Mouse (Mus musculus): ENCODE data around the gene Hamp2. TPM values are rescaled to one million over a fixed set of nuclear protein-coding genes. Genes with fewer than 3 reads are reported as not detected.
A peak's percentile ranks its signal among the peaks of the same experiment; 100 is the strongest.

Gene Hamp2
- polyA plus RNA-seq, 2 experiments, result not detected

DNA sequence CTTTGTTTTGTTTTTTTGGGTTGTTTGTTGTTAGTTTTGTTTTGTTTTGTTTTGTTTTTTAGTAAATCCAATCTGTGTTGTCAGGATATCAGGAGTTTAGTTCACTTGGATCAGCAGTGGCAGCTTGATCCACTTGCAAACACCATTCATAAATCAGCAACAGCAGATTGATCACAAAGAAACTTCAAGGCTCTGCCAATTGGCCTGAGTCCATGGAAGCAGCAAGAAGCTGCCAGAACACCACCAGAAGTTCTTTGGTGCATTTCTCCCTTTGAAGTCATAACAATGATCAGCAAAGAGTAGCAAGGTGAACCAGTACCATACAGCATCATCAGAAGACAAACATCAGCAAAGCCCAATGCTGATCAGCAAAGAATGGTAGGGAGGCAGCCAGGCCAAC is 40.4 kb downstream of the Hamp2 start:
- no peaks in the 10 kb centered on the region for H3K36me3 ChIP-seq (replicated peaks; ENCODE audit: control insufficient read depth, insufficient read depth, low read depth)
- H3K9me3 ChIP-seq (ENCODE audit: control insufficient read depth, low read length), result no peaks in the 10 kb centered on the region
- TF ChIP-seq CTCF (IDR thresholded peaks at IDR 0.05; ENCODE audit: low read depth) (no peak), EP300 (IDR thresholded peaks at IDR 0.05; ENCODE audit: low read depth) (no peak)
- no peak overlapping the region for H3K4me2 ChIP-seq (ENCODE audit: low read depth)
- ATAC-seq (ENCODE audit: insufficient read depth), result no peak
- no peaks in the 10 kb centered on the region for H3K27me3 ChIP-seq (ENCODE audit: control insufficient read depth, insufficient read depth, low read length)
- H3K4me3 ChIP-seq (ENCODE audit: insufficient read depth in 1 of 2, low read depth in 2 of 2, low read length in 2 of 2), result no peak overlapping the region
- no peak for DNase-seq (ENCODE audit: low read depth in 3 of 3, low spot score in 3 of 3)
- H3K9ac ChIP-seq (replicated peaks), result no peak overlapping the region
- H3K27ac ChIP-seq, result no peak overlapping the region
- H3K4me1 ChIP-seq (replicated peaks; ENCODE audit: control insufficient read depth in 2 of 2, insufficient read depth in 2 of 2, low read length in 1 of 2), result no peaks in the 10 kb centered on the region

DNA sequence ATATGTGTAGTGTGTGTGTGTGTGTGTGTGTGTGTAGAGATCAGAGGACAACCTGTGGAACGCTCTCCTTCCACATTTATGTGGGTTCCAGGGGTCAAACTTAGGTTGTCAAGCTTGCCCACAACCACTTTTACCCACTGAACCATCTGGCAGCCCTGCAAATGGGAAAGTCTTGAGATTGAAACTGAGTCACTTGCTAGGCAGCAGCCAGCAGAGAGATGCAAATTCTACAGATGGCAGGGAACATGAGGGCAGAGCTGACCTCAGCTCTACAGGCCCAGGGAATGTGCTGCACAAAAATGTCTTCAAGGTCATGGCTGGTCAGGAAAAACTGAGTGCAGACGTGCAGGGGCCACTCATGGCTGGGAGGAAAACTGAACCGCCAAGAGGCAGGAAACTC is 43.1 kb downstream of the Hamp2 start:
- TF ChIP-seq CTCF (IDR thresholded peaks at IDR 0.05; ENCODE audit: low read depth), result no peak
- TF ChIP-seq EP300 (IDR thresholded peaks at IDR 0.05; ENCODE audit: low read depth), result no peak
- WGBS (ENCODE audit: insufficient replicate concordance), result 57% methylated on average over 3 of the region's 3 CpGs
- Histone ChIP-seq H3K9ac (replicated peaks) (no peak overlapping the region), H3K9me3 (ENCODE audit: control insufficient read depth, low read length) (no peaks in the 10 kb centered on the region), H3K36me3 (replicated peaks; ENCODE audit: control insufficient read depth, insufficient read depth, low read depth) (no peaks in the 10 kb centered on the region), H3K4me2 (ENCODE audit: low read depth) (no peak overlapping the region), H3K27ac (no peak overlapping the region), H3K4me1 (replicated peaks; ENCODE audit: control insufficient read depth in 2 of 2, insufficient read depth in 2 of 2, low read length in 1 of 2) (no peaks in the 10 kb centered on the region), H3K4me3 (ENCODE audit: insufficient read depth in 1 of 2, low read depth in 2 of 2, low read length in 2 of 2) (no peak overlapping the region), H3K27me3 (ENCODE audit: control insufficient read depth, insufficient read depth, low read length) (no peaks in the 10 kb centered on the region)
- ATAC-seq (ENCODE audit: insufficient read depth) (no peak), DNase-seq (ENCODE audit: low read depth in 3 of 3, low spot score in 3 of 3) (no peak)

DNA sequence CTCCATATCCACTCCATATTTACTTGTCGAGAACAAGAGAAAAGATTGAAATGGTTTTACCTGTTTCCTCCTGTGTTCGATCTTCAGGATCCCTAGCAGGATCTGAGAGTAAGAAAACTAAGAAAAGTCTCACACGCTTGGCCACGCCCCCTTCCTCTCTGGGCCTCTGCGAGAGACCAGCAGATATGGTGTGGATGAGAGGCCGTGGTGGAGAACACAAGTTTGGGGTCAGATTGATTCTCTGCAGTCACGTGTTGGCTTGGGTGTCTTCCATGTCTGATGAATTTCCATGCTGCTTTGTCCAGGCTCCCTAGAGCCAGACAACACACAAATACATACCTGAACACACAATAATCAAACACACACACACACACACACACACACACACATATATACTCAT is 44.3 kb downstream of the Hamp2 start, which contains the start of gene Cd22:
Gene Cd22 (minus strand): TSS at position 167 of the 400 bp plus-strand sequence.
- no peak within 1 kb of the TSS for H3K9ac ChIP-seq (replicated peaks)
- H3K4me2 ChIP-seq (ENCODE audit: low read depth), result no peak within 1 kb of the TSS
- H3K27me3 ChIP-seq (ENCODE audit: control insufficient read depth, insufficient read depth, low read length), result no peaks in the 10 kb centered on the region
- H3K4me3 ChIP-seq (ENCODE audit: insufficient read depth in 1 of 2, low read depth in 2 of 2, low read length in 2 of 2), result no peak within 1 kb of the TSS
- WGBS (ENCODE audit: insufficient replicate concordance), result 22% methylated on average over 7 of the region's 7 CpGs
- no peak within 1 kb of the TSS for H3K27ac ChIP-seq
- TF ChIP-seq EP300 (IDR thresholded peaks at IDR 0.05; ENCODE audit: low read depth) (no peak), CTCF (IDR thresholded peaks at IDR 0.05; ENCODE audit: low read depth) (no peak)
- no peak for ATAC-seq (ENCODE audit: insufficient read depth)
- no peaks in the 10 kb centered on the region for H3K9me3 ChIP-seq (ENCODE audit: control insufficient read depth, low read length)
- no peaks in the 10 kb centered on the region for H3K4me1 ChIP-seq (replicated peaks; ENCODE audit: control insufficient read depth in 2 of 2, insufficient read depth in 2 of 2, low read length in 1 of 2)
- DNase-seq (ENCODE audit: low read depth in 3 of 3, low spot score in 3 of 3), result no peak
- H3K36me3 ChIP-seq (replicated peaks; ENCODE audit: control insufficient read depth, insufficient read depth, low read depth), result no peaks in the 10 kb centered on the region

DNA sequence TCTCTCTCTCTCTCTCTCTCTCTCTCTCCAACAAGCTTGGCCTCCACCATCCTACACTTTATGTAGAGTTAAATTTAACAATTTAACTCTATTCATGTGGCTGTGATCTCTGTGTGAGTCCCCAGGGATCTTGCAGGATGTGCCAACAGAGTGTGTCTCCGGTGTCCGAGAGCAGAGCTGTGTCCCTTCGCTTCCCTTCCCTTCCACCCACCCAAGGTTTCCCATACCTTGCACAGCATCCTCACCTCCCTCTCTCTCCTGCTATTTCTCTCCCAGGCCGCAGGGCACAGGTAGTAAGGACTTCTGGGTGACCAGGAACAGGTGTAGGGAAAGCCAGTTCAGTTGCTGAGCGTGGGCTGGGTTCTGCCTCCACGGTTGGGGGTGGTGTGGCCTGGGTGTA is 45.5 kb downstream of the Hamp2 start:
- no peak for ATAC-seq (ENCODE audit: insufficient read depth)
- DNase-seq (ENCODE audit: low read depth in 3 of 3, low spot score in 3 of 3), result no peak
- no peak overlapping the region for H3K9ac ChIP-seq (replicated peaks)
- no peaks in the 10 kb centered on the region for H3K27me3 ChIP-seq (ENCODE audit: control insufficient read depth, insufficient read depth, low read length)
- no peak overlapping the region for H3K4me2 ChIP-seq (ENCODE audit: low read depth)
- no peak overlapping the region for H3K4me3 ChIP-seq (ENCODE audit: insufficient read depth in 1 of 2, low read depth in 2 of 2, low read length in 2 of 2)
- H3K9me3 ChIP-seq (ENCODE audit: control insufficient read depth, low read length), result no peaks in the 10 kb centered on the region
- TF ChIP-seq CTCF (IDR thresholded peaks at IDR 0.05; ENCODE audit: low read depth) (no peak), EP300 (IDR thresholded peaks at IDR 0.05; ENCODE audit: low read depth) (no peak)
- H3K4me1 ChIP-seq (replicated peaks; ENCODE audit: control insufficient read depth in 2 of 2, insufficient read depth in 2 of 2, low read length in 1 of 2), result no peaks in the 10 kb centered on the region
- 42% methylated on average over 6 of the region's 6 CpGs for WGBS (ENCODE audit: insufficient replicate concordance)
- H3K27ac ChIP-seq, result no peak overlapping the region
- H3K36me3 ChIP-seq (replicated peaks; ENCODE audit: control insufficient read depth, insufficient read depth, low read depth), result no peaks in the 10 kb centered on the region

DNA sequence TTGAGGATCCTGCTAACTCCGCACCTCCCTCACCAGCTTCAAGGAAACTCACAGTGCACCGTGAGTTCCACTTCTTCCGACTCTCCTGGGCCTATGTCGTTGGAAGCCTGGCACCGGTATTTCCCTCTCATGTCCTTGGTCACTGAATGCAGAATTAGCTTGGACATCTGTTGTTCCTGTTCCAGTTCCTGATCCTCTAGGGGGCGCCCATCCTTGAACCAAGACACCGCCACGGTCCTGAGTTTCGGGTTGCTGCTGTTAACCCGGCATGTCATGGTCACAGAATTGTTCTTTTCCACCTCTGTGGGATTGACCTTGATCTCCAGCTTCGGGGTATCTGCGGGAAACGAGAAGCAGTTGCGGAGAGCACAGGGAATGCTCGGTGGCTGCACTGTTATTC is 51.4 kb downstream of the Hamp2 start:
- Histone ChIP-seq H3K9me3 (ENCODE audit: control insufficient read depth, low read length) (no peaks in the 10 kb centered on the region), H3K4me2 (ENCODE audit: low read depth) (no peak overlapping the region), H3K27me3 (ENCODE audit: control insufficient read depth, insufficient read depth, low read length) (no peaks in the 10 kb centered on the region), H3K9ac (replicated peaks) (no peak overlapping the region), H3K4me1 (replicated peaks; ENCODE audit: control insufficient read depth in 2 of 2, insufficient read depth in 2 of 2, low read length in 1 of 2) (no peaks in the 10 kb centered on the region), H3K4me3 (ENCODE audit: insufficient read depth in 1 of 2, low read depth in 2 of 2, low read length in 2 of 2) (no peak overlapping the region), H3K27ac (no peak overlapping the region), H3K36me3 (replicated peaks; ENCODE audit: control insufficient read depth, insufficient read depth, low read depth) (no peaks in the 10 kb centered on the region)
- ATAC-seq (ENCODE audit: insufficient read depth), result no peak
- 13% methylated on average over 15 of the region's 15 CpGs for WGBS (ENCODE audit: insufficient replicate concordance)
- DNase-seq (ENCODE audit: low read depth in 3 of 3, low spot score in 3 of 3), result peak in 2 of 3 experiments; percentile 17 to 24
- TF ChIP-seq EP300 (IDR thresholded peaks at IDR 0.05; ENCODE audit: low read depth) (no peak), CTCF (IDR thresholded peaks at IDR 0.05; ENCODE audit: low read depth) (peak; percentile 77)

Other genes starting within 250 kb of the Hamp2 start
- 0.13 and 0.32 TPM in 2 replicates for gene 2200002J24Rik, start 225.8 kb downstream of the Hamp2 start, polyA plus RNA-seq (2012; rRNA removed)
- 1.2 and 2.0 TPM in 2 replicates for gene 2200002J24Rik, start 225.8 kb downstream of the Hamp2 start, polyA plus RNA-seq (2014; fragmentation: Nextera tagmentation; extraction: Ambion mirVana)
- 0.97 and 1.6 TPM in 2 replicates for gene Atp4a, start 212.5 kb downstream of the Hamp2 start, polyA plus RNA-seq (2012; rRNA removed)
- 0.43 and 2.1 TPM in 2 replicates for gene Atp4a, start 212.5 kb downstream of the Hamp2 start, polyA plus RNA-seq (2014; fragmentation: Nextera tagmentation; extraction: Ambion mirVana)
- gene Tmem147, start 195.1 kb downstream of the Hamp2 start, polyA plus RNA-seq (2012; rRNA removed), result 63.3 and 64.4 TPM in 2 replicates
- 110 and 117 TPM in 2 replicates for gene Tmem147, start 195.1 kb downstream of the Hamp2 start, polyA plus RNA-seq (2014; fragmentation: Nextera tagmentation; extraction: Ambion mirVana)
- gene Gapdhs, start 181.0 kb downstream of the Hamp2 start, polyA plus RNA-seq (2012; rRNA removed), result not detected in 2 replicates
- gene Gapdhs, start 181.0 kb downstream of the Hamp2 start, polyA plus RNA-seq (2014; fragmentation: Nextera tagmentation; extraction: Ambion mirVana), result not detected in 2 replicates
- 0.12 and 0.37 TPM in 2 replicates for gene Sbsn, start 173.2 kb downstream of the Hamp2 start, polyA plus RNA-seq (2012; rRNA removed)
- not detected in 2 replicates for gene Sbsn, start 173.2 kb downstream of the Hamp2 start, polyA plus RNA-seq (2014; fragmentation: Nextera tagmentation; extraction: Ambion mirVana)
- gene Dmkn, start 160.9 kb downstream of the Hamp2 start, polyA plus RNA-seq (2012; rRNA removed), result 0.23 and 0.26 TPM in 2 replicates
- gene Dmkn, start 160.9 kb downstream of the Hamp2 start, polyA plus RNA-seq (2014; fragmentation: Nextera tagmentation; extraction: Ambion mirVana), result 0.20 TPM in 1 of 2 replicates, not detected in the other
- not detected in 2 replicates for gene Krtdap, start 136.8 kb downstream of the Hamp2 start, polyA plus RNA-seq (2012; rRNA removed)
- not detected in 2 replicates for gene Krtdap, start 136.8 kb downstream of the Hamp2 start, polyA plus RNA-seq (2014; fragmentation: Nextera tagmentation; extraction: Ambion mirVana)
- gene Ffar2, start 100.9 kb downstream of the Hamp2 start, polyA plus RNA-seq (2012; rRNA removed), result 0.36 and 0.41 TPM in 2 replicates
- 0.34 and 0.43 TPM in 2 replicates for gene Ffar2, start 100.9 kb downstream of the Hamp2 start, polyA plus RNA-seq (2014; fragmentation: Nextera tagmentation; extraction: Ambion mirVana)
- gene Ffar3, start 68.5 kb downstream of the Hamp2 start, polyA plus RNA-seq (2012; rRNA removed), result not detected in 2 replicates
- not detected in 2 replicates for gene Ffar3, start 68.5 kb downstream of the Hamp2 start, polyA plus RNA-seq (2014; fragmentation: Nextera tagmentation; extraction: Ambion mirVana)
- 0.01 TPM in 1 of 2 replicates, not detected in the other for gene Ffar1, start 63.1 kb downstream of the Hamp2 start, polyA plus RNA-seq (2012; rRNA removed)
- gene Ffar1, start 63.1 kb downstream of the Hamp2 start, polyA plus RNA-seq (2014; fragmentation: Nextera tagmentation; extraction: Ambion mirVana), result not detected in 2 replicates
- gene Cd22, start 44.3 kb downstream of the Hamp2 start, polyA plus RNA-seq (2012; rRNA removed), result 0.29 and 0.36 TPM in 2 replicates
- 0.24 and 0.62 TPM in 2 replicates for gene Cd22, start 44.3 kb downstream of the Hamp2 start, polyA plus RNA-seq (2014; fragmentation: Nextera tagmentation; extraction: Ambion mirVana)
- 0.13 TPM in 2 replicates for gene Mag, start 9.8 kb downstream of the Hamp2 start, polyA plus RNA-seq (2012; rRNA removed)
- 0.11 TPM in 2 replicates for gene Mag, start 9.8 kb downstream of the Hamp2 start, polyA plus RNA-seq (2014; fragmentation: Nextera tagmentation; extraction: Ambion mirVana)
- 17.2 and 22.5 TPM in 2 replicates for gene Hamp, start 19.4 kb upstream of the Hamp2 start, polyA plus RNA-seq (2012; rRNA removed)
- gene Hamp, start 19.4 kb upstream of the Hamp2 start, polyA plus RNA-seq (2014; fragmentation: Nextera tagmentation; extraction: Ambion mirVana), result 12.0 and 29.7 TPM in 2 replicates
- gene Usf2, start 32.1 kb upstream of the Hamp2 start, polyA plus RNA-seq (2012; rRNA removed), result 34.1 and 50.6 TPM in 2 replicates
- 9.1 and 10.2 TPM in 2 replicates for gene Usf2, start 32.1 kb upstream of the Hamp2 start, polyA plus RNA-seq (2014; fragmentation: Nextera tagmentation; extraction: Ambion mirVana)
- 14.3 and 17.4 TPM in 2 replicates for gene Lsr, start 48.8 kb upstream of the Hamp2 start, polyA plus RNA-seq (2012; rRNA removed)
- 15.1 and 16.0 TPM in 2 replicates for gene Lsr, start 48.8 kb upstream of the Hamp2 start, polyA plus RNA-seq (2014; fragmentation: Nextera tagmentation; extraction: Ambion mirVana)
- 1.5 and 2.0 TPM in 2 replicates for gene Fam187b, start 49.1 kb upstream of the Hamp2 start, polyA plus RNA-seq (2012; rRNA removed)
- 2.5 and 2.6 TPM in 2 replicates for gene Fam187b, start 49.1 kb upstream of the Hamp2 start, polyA plus RNA-seq (2014; fragmentation: Nextera tagmentation; extraction: Ambion mirVana)
- 10.1 and 14.6 TPM in 2 replicates for gene Fxyd5, start 117.8 kb upstream of the Hamp2 start, polyA plus RNA-seq (2012; rRNA removed)
- 15.1 and 20.4 TPM in 2 replicates for gene Fxyd5, start 117.8 kb upstream of the Hamp2 start, polyA plus RNA-seq (2014; fragmentation: Nextera tagmentation; extraction: Ambion mirVana)
- 0.21 and 0.24 TPM in 2 replicates for gene Fxyd7, start 126.8 kb upstream of the Hamp2 start, polyA plus RNA-seq (2012; rRNA removed)
- 0.23 TPM in 1 of 2 replicates, not detected in the other for gene Fxyd7, start 126.8 kb upstream of the Hamp2 start, polyA plus RNA-seq (2014; fragmentation: Nextera tagmentation; extraction: Ambion mirVana)
- 33.0 and 50.6 TPM in 2 replicates for gene Fxyd1, start 132.5 kb upstream of the Hamp2 start, polyA plus RNA-seq (2012; rRNA removed)
- 61.9 and 62.5 TPM in 2 replicates for gene Fxyd1, start 132.5 kb upstream of the Hamp2 start, polyA plus RNA-seq (2014; fragmentation: Nextera tagmentation; extraction: Ambion mirVana)
- 0.04 and 0.16 TPM in 2 replicates for gene Lgi4, start 134.7 kb upstream of the Hamp2 start, polyA plus RNA-seq (2012; rRNA removed)
- 0.10 TPM in 1 of 2 replicates, not detected in the other for gene Lgi4, start 134.7 kb upstream of the Hamp2 start, polyA plus RNA-seq (2014; fragmentation: Nextera tagmentation; extraction: Ambion mirVana)
- gene Fxyd3, start 152.0 kb upstream of the Hamp2 start, polyA plus RNA-seq (2012; rRNA removed), result 0.52 and 0.54 TPM in 2 replicates
- 0.47 and 0.86 TPM in 2 replicates for gene Fxyd3, start 152.0 kb upstream of the Hamp2 start, polyA plus RNA-seq (2014; fragmentation: Nextera tagmentation; extraction: Ambion mirVana)
- gene Hpn, start 190.6 kb upstream of the Hamp2 start, polyA plus RNA-seq (2012; rRNA removed), result 44.7 and 48.0 TPM in 2 replicates
- gene Hpn, start 190.6 kb upstream of the Hamp2 start, polyA plus RNA-seq (2014; fragmentation: Nextera tagmentation; extraction: Ambion mirVana), result 43.3 and 44.8 TPM in 2 replicates
- gene Scn1b, start 202.3 kb upstream of the Hamp2 start, polyA plus RNA-seq (2012; rRNA removed), result 0.97 and 1.0 TPM in 2 replicates
- gene Scn1b, start 202.3 kb upstream of the Hamp2 start, polyA plus RNA-seq (2014; fragmentation: Nextera tagmentation; extraction: Ambion mirVana), result 0.45 and 0.52 TPM in 2 replicates
- 19.1 and 19.4 TPM in 2 replicates for gene Gramd1a, start 231.2 kb upstream of the Hamp2 start, polyA plus RNA-seq (2012; rRNA removed)
- gene Gramd1a, start 231.2 kb upstream of the Hamp2 start, polyA plus RNA-seq (2014; fragmentation: Nextera tagmentation; extraction: Ambion mirVana), result 8.0 and 8.5 TPM in 2 replicates